Mouse (Mus musculus) cerebral cortex, adult 2 months (tissue): ENCODE measurements around the gene Mavs.

ENCODE experiments used
- WGBS: fragments of 180-500 bp; shearing (Covaris S2); methylation state at CpG from one replicate; pipeline ENCODE4 v1.1.7; 2018; 5-methylcytosine and 5-hydroxymethylcytosine counted together

Mavs gene

DNA sequence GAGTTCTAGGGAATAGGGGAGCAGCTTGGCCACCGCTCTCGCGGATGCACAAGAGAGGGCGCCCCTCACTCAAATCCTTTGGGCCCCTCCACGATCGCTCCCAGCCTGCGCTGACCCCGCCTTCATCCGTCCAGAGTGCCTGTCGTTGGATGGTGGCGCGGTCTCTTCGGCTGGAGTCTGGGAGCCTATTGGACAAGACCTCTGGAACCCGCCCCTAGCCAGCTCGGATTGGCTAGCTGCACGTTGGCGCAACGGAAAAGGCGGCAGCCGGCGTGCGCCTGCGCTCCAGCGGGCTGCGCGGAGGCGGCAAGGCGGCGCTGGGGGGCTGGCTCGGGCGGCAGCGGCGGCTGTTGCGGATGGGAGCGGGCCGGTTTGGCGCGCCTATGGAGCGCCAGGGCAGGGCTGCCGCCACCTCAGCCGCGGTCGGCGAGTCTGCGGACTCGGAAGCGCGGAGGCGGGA is 28.4 kb downstream of the Mavs start, which contains the start of gene Pank2:
Gene Pank2 (plus strand): TSS at position 283 of the 460 bp plus-strand sequence.
- under 1% methylated on average over 48 of the region's 49 CpGs for whole genome bisulfite sequencing

DNA sequence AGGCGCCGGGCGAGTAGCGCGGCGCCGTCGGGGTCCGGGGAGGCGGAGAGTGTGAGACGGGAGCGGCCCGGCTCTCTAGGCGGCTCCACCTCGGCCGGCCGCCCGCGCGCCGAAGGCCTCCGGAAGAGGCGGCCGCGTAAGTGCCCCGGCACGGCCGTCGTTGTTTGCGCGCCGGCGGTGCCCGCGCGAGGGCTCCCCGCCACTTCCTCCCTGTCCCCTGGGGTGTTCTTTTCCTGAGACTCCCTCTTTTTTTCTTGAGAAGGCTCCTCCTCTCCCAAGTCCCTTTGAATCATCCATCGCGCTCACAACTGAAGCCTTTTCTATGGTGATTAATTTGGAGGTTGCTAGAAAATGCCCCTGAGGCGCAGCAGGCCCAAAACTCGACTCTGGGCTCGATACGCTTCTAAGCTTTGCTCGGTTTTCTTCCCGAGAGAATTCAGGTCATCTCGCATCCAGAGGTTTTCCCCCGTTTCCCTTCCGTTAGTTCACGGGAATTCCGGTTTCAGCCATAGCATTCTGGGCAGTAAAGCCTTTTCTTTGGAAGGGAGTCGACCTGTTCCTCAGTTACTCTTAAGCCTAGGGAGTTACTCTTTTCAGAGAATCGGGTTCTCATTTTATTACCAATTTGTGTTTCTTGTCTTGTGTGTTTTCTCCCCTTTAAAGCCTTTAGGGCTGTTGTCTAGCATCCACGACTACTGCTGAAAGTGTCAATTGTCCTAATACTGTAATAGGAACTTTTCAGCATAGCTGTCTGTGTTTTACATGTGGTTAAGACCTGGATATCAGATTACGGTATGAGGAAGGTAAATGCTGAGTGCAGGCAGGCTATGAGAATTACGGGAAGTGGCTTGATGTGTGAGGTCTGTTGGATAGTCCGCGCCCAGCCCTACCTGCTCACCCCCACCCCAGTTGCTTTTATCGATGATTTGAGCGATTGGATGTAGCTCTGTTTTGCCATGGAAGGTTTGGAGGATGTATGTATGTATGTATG is 29.1 kb downstream of the Mavs start:
- WGBS: under 1% methylated on average over 51 of the region's 59 CpGs

DNA sequence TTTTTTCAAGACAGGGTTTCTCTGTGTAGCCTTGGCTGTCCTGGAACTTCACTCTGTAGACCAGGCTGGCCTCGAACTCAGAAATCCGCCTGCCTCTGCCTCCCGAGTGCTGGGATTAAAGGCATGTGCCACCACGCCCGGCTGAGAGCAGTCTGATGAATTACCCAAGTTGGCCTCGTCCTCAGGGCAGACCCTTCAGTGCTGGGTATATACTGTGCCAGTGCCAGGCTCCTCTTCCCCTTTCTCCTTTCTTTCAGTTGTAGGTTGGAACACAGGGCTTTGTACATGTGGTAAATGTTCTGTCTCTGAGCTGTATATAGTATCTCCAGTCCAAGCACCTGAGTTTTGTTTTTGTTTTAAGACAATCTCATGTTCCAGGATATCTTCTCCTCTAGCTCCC is 30.2 kb downstream of the Mavs start:
- WGBS: 59% methylated on average over 6 of the region's 6 CpGs

DNA sequence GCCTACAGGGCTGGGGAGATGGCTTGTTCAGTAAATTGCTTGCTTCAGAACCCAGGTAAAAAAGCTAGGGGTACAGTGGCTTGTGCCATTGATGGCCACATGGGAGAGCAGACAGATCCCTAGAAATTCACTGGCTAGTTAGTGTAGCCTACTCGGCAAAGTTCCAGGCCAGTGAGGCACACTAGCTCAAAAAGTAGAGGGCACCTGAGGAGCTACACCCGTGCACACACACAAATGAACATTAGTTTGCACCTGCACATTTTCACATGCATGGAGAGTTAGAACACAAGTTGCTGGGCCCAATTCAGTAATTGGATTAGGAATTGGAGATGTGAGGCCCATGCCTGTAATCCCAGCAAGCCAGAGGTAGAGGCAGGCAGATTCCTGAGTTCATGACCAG is 31.2 kb downstream of the Mavs start:
- WGBS: 80% methylated on average over 2 of the region's 2 CpGs

DNA sequence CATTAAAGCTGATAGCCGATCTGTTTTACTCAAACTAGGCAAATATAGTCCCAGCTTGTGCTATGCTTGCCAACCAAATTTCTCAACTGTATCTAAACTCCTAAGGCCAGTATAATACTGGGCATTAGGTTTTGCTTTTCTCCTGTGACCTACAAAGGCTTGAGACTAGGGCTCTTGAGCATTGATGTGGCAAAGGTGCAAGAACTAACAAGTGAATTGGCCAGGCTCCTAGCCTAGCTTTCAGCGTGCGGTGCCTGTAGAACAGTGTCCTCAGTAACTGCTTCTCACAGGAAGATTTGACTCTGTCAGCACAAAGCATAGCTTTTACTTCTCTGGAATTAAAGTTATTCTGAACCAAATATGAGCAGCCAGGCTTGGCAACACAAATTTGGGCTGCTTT is 41.6 kb downstream of the Mavs start:
- WGBS: 72% methylated on average over 3 of the region's 3 CpGs

DNA sequence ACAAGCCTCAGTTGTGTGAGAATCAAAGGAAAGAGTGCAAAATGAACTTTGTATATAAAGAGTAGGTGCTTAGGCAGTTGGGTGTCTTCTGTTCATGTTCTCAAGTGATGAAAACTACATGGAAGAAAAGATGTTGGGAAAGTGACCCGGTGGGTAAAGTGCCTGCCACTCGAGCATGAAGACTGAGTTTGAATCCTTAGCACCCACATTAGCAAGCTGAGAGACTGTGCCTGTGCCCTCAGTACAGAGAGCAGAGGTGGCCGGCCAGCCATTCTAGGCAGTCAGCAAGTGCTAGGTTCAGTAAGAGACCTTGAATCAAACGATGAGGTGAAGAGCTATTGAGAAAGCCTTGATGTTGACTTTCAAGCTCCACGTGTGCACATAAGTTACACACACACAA is 42.9 kb downstream of the Mavs start:
- 89% methylated on average over 5 of the region's 5 CpGs for WGBS

DNA sequence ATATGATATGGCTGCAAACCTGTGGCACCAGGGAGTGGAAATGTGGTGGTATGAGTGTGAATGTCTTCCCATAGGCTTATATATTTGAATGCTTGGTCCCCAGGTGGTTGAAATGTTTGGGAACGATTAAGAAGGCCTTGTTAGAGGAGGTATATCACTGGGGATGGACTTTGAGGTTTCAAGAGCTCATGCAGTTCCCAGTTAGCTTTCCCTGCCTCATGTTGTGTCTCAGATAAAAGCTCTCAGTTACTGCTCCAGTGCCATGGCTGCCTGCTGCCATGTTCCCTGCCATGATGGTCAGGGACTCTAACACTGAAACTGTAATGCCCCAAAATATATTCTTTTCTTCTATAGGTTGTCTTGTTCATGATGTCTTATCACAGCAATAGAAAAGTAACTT is 47.7 kb downstream of the Mavs start:
- WGBS: 94% methylated on average over 1 of the region's 1 CpGs

DNA sequence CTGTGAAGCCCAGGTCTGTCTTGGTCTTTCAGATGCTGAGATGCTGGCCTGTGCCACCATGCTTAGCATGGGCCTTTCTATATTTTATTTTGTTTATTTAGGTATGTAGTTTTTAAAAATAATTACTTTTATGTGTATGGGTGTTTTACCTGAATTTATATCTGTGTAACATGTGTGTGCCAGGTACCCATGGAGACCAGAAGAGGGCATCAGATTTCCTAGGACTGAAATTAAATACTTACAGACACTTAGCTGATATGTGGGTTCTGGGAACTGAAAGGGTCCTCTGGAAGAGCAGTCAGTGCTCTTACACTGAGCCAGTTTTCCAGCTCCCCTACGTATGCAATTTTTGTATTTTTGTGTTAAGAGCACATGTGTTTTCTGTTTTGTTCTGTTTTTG is 52.4 kb downstream of the Mavs start:
- 67% methylated on average over 1 of the region's 1 CpGs for WGBS

DNA sequence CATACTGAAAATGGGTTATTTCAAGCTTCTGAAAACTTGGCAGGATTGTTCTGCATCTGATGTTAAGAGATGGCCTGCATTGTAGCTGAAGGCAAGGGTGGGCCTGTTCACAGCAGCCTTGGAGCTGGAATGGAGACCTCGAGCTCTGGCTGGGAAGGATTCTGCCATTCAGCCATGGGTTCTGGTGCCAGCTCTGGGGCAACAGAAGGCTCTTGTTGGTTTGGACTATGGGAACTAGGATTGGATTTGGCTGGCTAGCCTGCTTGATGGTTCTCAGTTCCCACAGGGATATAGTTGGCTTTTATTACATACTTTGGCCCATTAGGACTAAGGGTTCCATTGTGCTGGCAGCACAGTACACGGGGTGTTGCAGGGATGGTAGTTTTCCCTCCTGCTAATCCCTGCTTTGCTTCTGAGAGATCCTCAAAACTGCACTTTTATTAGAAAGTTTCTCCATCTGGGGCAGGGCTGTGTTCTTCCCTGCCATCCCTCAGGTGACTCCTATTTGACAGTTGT is 62.9 kb downstream of the Mavs start:
- WGBS: 55% methylated on average over 2 of the region's 2 CpGs
